ENCODE assay signal across 18 mouse cellular contexts in the genomic region with DNA sequence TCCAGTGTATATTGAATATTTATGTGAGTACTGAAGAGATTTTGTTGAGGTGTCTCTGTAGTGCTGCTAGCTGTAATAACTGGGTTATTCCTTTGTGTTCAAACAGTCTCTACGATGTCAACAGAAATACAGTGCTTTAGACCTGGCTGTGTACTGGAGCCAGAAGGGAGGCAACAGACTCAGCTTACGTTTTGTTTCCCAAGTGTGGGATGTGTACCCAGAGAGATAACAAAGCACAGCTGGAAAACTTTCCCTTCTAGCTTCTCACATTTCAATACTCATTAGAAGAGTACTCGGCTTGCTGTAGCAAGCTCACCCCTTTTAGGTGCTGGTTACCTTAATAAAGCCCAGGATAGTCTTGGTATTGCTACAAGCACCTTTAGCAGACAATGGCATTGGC.
"Had no signal": no experiment of that assay in that cellular context is flagged by ENCODE, and none has a peak within 500 bp of the region (broad histone marks: within the 10 kb centered on the region; RNA-seq: fewer than 3 reads in every experiment).

No protein-coding gene starts in this region.

- H3K4me2 ChIP-seq: lung, embryonic 14.5 days; midbrain, embryonic 12.5 days; neural tube, embryonic 13.5 days; neural tube, embryonic 15.5 days had no signal

- H3K9me3 ChIP-seq: midbrain, embryonic 10.5 days; midbrain, embryonic 12.5 days; neural tube, embryonic 13.5 days; neural tube, embryonic 15.5 days had no signal

- H3K36me3 ChIP-seq: neural tube, embryonic 13.5 days; neural tube, embryonic 15.5 days had no signal

- H3K9ac ChIP-seq: lung, embryonic 14.5 days; midbrain, embryonic 12.5 days; neural tube, embryonic 13.5 days; neural tube, embryonic 15.5 days had no signal

- H3K27me3 ChIP-seq: midbrain, embryonic 12.5 days; neural tube, embryonic 13.5 days; neural tube, embryonic 15.5 days had no signal

- ATAC-seq: midbrain, embryonic 16.5 days had no signal

- H3K4me3 ChIP-seq: midbrain, embryonic 10.5 days; midbrain, embryonic 12.5 days; myocyte; neural tube, embryonic 13.5 days; neural tube, embryonic 15.5 days had no signal

- DNase-seq: lung, embryonic 14.5 days; lung, postnatal 10 days; lung, postnatal 4 days; midbrain, embryonic 14.5 days; retina, postnatal 1 day; right cerebral cortex, adult 18-20 months; right cerebral cortex, postnatal 25 days; right cerebral cortex, postnatal 4 days; spleen, adult 18-20 months; thymus, adult 18-20 months; thymus, postnatal 14 days; thymus, postnatal 36 days had no signal

- H3K27ac ChIP-seq: midbrain, embryonic 10.5 days; midbrain, embryonic 12.5 days; neural tube, embryonic 13.5 days; neural tube, embryonic 15.5 days had no signal
